Mouse (Mus musculus): Measurements from ENCODE around the gene Fgr. TPM values are rescaled to one million over a fixed set of nuclear protein-coding genes. Genes with fewer than 3 reads are reported as not detected.
A peak's percentile ranks its signal among the peaks of the same experiment; 100 is the strongest.

Gene Fgr
- polyA plus RNA-seq, 1 experiment from 2014 or later = 1.8 TPM

GRCm38 (mm10) chr4:132943088-132943487 is 30.8 kb upstream of the Fgr start:
- Histone ChIP-seq H3K36me3 (ENCODE audit: control insufficient read depth, insufficient read depth, low read length) (no peaks in the 10 kb centered on the region), H3K4me2 (ENCODE audit: low read depth, low read length) (no peak overlapping the region), H3K9ac (ENCODE audit: low read length) (no peak overlapping the region), H3K9me3 (replicated peaks; ENCODE audit: control insufficient read depth, low read length) (no peaks in the 10 kb centered on the region), H3K27me3 (ENCODE audit: control insufficient read depth, insufficient read depth, low read length) (no peaks in the 10 kb centered on the region; the same call in 1 of the 2 replicates), H3K4me3 (replicated peaks; ENCODE audit: low read length) (no peak overlapping the region), H3K27ac (ENCODE audit: low read length) (no peak overlapping the region), H3K4me1 (ENCODE audit: control insufficient read depth, insufficient read depth, low read length) (peaks cover 28% of the 10 kb centered on the region)
- ATAC-seq (ENCODE audit: insufficient read depth, low FRiP score) = no peak
- WGBS = 65% methylated on average over 8 of the region's 8 CpGs

- H3K4me2 ChIP-seq (ENCODE audit: low read depth, low read length) = no peak overlapping the region
- no peak overlapping the region for H3K27ac ChIP-seq (ENCODE audit: low read length)
- no peak overlapping the region for H3K9ac ChIP-seq (ENCODE audit: low read length)
- no peak for ATAC-seq (ENCODE audit: insufficient read depth, low FRiP score)
- WGBS = 62% methylated on average over 12 of the region's 12 CpGs
- H3K9me3 ChIP-seq (replicated peaks; ENCODE audit: control insufficient read depth, low read length) = no peaks in the 10 kb centered on the region
- H3K4me3 ChIP-seq (replicated peaks; ENCODE audit: low read length) = no peak overlapping the region
- H3K27me3 ChIP-seq (ENCODE audit: control insufficient read depth, insufficient read depth, low read length) = no peaks in the 10 kb centered on the region; the same call in 1 of the 2 replicates
- H3K36me3 ChIP-seq (ENCODE audit: control insufficient read depth, insufficient read depth, low read length) = no peaks in the 10 kb centered on the region
- H3K4me1 ChIP-seq (ENCODE audit: control insufficient read depth, insufficient read depth, low read length) = peaks cover 23% of the 10 kb centered on the region
Measured at GRCm38 (mm10) chr4:132944106-132944505, 29.8 kb upstream of the Fgr start.

- no peak for ATAC-seq (ENCODE audit: insufficient read depth, low FRiP score)
- H3K27ac ChIP-seq (ENCODE audit: low read length) = no peak overlapping the region
- H3K9ac ChIP-seq (ENCODE audit: low read length) = no peak overlapping the region
- H3K4me2 ChIP-seq (ENCODE audit: low read depth, low read length) = no peak overlapping the region
- no peak overlapping the region for H3K4me3 ChIP-seq (replicated peaks; ENCODE audit: low read length)
- WGBS = 67% methylated on average over 4 of the region's 4 CpGs
- H3K9me3 ChIP-seq (replicated peaks; ENCODE audit: control insufficient read depth, low read length) = no peaks in the 10 kb centered on the region
- no peaks in the 10 kb centered on the region; the same call in 1 of the 2 replicates for H3K27me3 ChIP-seq (ENCODE audit: control insufficient read depth, insufficient read depth, low read length)
- no peaks in the 10 kb centered on the region for H3K36me3 ChIP-seq (ENCODE audit: control insufficient read depth, insufficient read depth, low read length)
- peaks cover 23% of the 10 kb centered on the region for H3K4me1 ChIP-seq (ENCODE audit: control insufficient read depth, insufficient read depth, low read length)
Measured at GRCm38 (mm10) chr4:132944776-132945175, 29.1 kb upstream of the Fgr start.

GRCm38 (mm10) chr4:132945261-132946046 is 28.4 kb upstream of the Fgr start:
- ATAC-seq (ENCODE audit: insufficient read depth, low FRiP score) = peak; percentile 84
- 3% methylated on average over 15 of the region's 15 CpGs for WGBS
- Histone ChIP-seq H3K36me3 (ENCODE audit: control insufficient read depth, insufficient read depth, low read length) (no peaks in the 10 kb centered on the region), H3K9me3 (replicated peaks; ENCODE audit: control insufficient read depth, low read length) (no peaks in the 10 kb centered on the region), H3K27me3 (ENCODE audit: control insufficient read depth, insufficient read depth, low read length) (no peaks in the 10 kb centered on the region; the same call in 1 of the 2 replicates), H3K4me3 (replicated peaks; ENCODE audit: low read length) (peak overlapping the region; percentile 22), H3K4me1 (ENCODE audit: control insufficient read depth, insufficient read depth, low read length) (peaks cover 23% of the 10 kb centered on the region), H3K9ac (ENCODE audit: low read length) (peak overlapping the region; percentile 51), H3K27ac (ENCODE audit: low read length) (peak overlapping the region; percentile 88), H3K4me2 (ENCODE audit: low read depth, low read length) (peak overlapping the region; percentile 54)

GRCm38 (mm10) chr4:132946047-132947001 is 27.6 kb upstream of the Fgr start:
- no peaks in the 10 kb centered on the region for H3K9me3 ChIP-seq (replicated peaks; ENCODE audit: control insufficient read depth, low read length)
- H3K4me2 ChIP-seq (ENCODE audit: low read depth, low read length) = peak overlapping the region; percentile 54
- peaks cover 23% of the 10 kb centered on the region for H3K4me1 ChIP-seq (ENCODE audit: control insufficient read depth, insufficient read depth, low read length)
- 11% methylated on average over 27 of the region's 27 CpGs for WGBS
- H3K9ac ChIP-seq (ENCODE audit: low read length) = peak overlapping the region; percentile 48
- no peaks in the 10 kb centered on the region for H3K36me3 ChIP-seq (ENCODE audit: control insufficient read depth, insufficient read depth, low read length)
- peak overlapping the region; percentile 88 for H3K27ac ChIP-seq (ENCODE audit: low read length)
- peak overlapping the region; percentile 22 for H3K4me3 ChIP-seq (replicated peaks; ENCODE audit: low read length)
- ATAC-seq (ENCODE audit: insufficient read depth, low FRiP score) = peak; percentile 49
- no peaks in the 10 kb centered on the region for H3K27me3 ChIP-seq (ENCODE audit: control insufficient read depth, insufficient read depth, low read length)

- Histone ChIP-seq H3K4me3 (replicated peaks; ENCODE audit: low read length) (0 out of 2 replicates have a peak overlapping the region, but pooled peaks have one; percentile 14), H3K9ac (ENCODE audit: low read length) (peak overlapping the region; percentile 46; the same call in 1 of the 2 replicates), H3K27ac (ENCODE audit: low read length) (no peak overlapping the region)
Measured at GRCm38 (mm10) chr4:132949882-132950532, 23.9 kb upstream of the Fgr start.

GRCm38 (mm10) chr4:132950999-132951398 is 22.9 kb upstream of the Fgr start:
- peaks cover 15% of the 10 kb centered on the region for H3K4me1 ChIP-seq (ENCODE audit: control insufficient read depth, insufficient read depth, low read length)
- no peak overlapping the region for H3K4me2 ChIP-seq (ENCODE audit: low read depth, low read length)
- WGBS = 41% methylated on average over 2 of the region's 2 CpGs
- no peak for ATAC-seq (ENCODE audit: insufficient read depth, low FRiP score)
- H3K9ac ChIP-seq (ENCODE audit: low read length) = no peak overlapping the region
- H3K9me3 ChIP-seq (replicated peaks; ENCODE audit: control insufficient read depth, low read length) = no peaks in the 10 kb centered on the region
- no peaks in the 10 kb centered on the region for H3K36me3 ChIP-seq (ENCODE audit: control insufficient read depth, insufficient read depth, low read length)
- H3K4me3 ChIP-seq (replicated peaks; ENCODE audit: low read length) = no peak overlapping the region
- H3K27me3 ChIP-seq (ENCODE audit: control insufficient read depth, insufficient read depth, low read length) = no peaks in the 10 kb centered on the region
- H3K27ac ChIP-seq (ENCODE audit: low read length) = no peak overlapping the region

More at GRCm38 (mm10) chr4:132949882-132950532, 23.9 kb upstream of the Fgr start:
- peaks cover 21% of the 10 kb centered on the region for H3K4me1 ChIP-seq (ENCODE audit: control insufficient read depth, insufficient read depth, low read length)
- peak overlapping the region; percentile 28 for H3K4me2 ChIP-seq (ENCODE audit: low read depth, low read length)
- 29% methylated on average over 24 of the region's 24 CpGs for WGBS
- no peaks in the 10 kb centered on the region for H3K27me3 ChIP-seq (ENCODE audit: control insufficient read depth, insufficient read depth, low read length)
- no peak for ATAC-seq (ENCODE audit: insufficient read depth, low FRiP score)
- no peaks in the 10 kb centered on the region for H3K9me3 ChIP-seq (replicated peaks; ENCODE audit: control insufficient read depth, low read length)
- H3K36me3 ChIP-seq (ENCODE audit: control insufficient read depth, insufficient read depth, low read length) = no peaks in the 10 kb centered on the region

GRCm38 (mm10) chr4:132954530-132955394 is 19.1 kb upstream of the Fgr start:
- no peaks in the 10 kb centered on the region for H3K36me3 ChIP-seq (ENCODE audit: control insufficient read depth, insufficient read depth, low read length)
- H3K4me3 ChIP-seq (replicated peaks; ENCODE audit: low read length) = no peak overlapping the region
- H3K4me1 ChIP-seq (ENCODE audit: control insufficient read depth, insufficient read depth, low read length) = peaks cover 16% of the 10 kb centered on the region
- H3K9ac ChIP-seq (ENCODE audit: low read length) = no peak overlapping the region
- no peak overlapping the region for H3K27ac ChIP-seq (ENCODE audit: low read length)
- H3K4me2 ChIP-seq (ENCODE audit: low read depth, low read length) = no peak overlapping the region
- H3K9me3 ChIP-seq (replicated peaks; ENCODE audit: control insufficient read depth, low read length) = no peaks in the 10 kb centered on the region
- no peaks in the 10 kb centered on the region for H3K27me3 ChIP-seq (ENCODE audit: control insufficient read depth, insufficient read depth, low read length)
- 68% methylated on average over 7 of the region's 7 CpGs for WGBS
- ATAC-seq (ENCODE audit: insufficient read depth, low FRiP score) = no peak

Measured in stomach, embryonic 16.5 days (tissue).